Mouse (Mus musculus) heart, postnatal 14 days (tissue): ENCODE measurements around the gene Herc4. TPM values are rescaled to one million over a fixed set of nuclear protein-coding genes. Genes with fewer than 3 reads are reported as not detected.
A peak's percentile ranks its signal among the peaks of the same experiment; 100 is the strongest.

Source experiments
- DNase-seq, 2 experiments: peaks; one replicate each; pipeline ENCODE4 v3.0.0; 2021 to 2022
- intact Hi-C: fragments of 180-260 bp; cut with DNase I; formaldehyde crosslinking; loops from one replicate; pipeline ENCODE4 v1.15.1; 2025
- total RNA-seq, 2 experiments: library from RNA; stranded (reverse); gene quantifications; 2 replicates each; pipeline ENCODE4 v1.2.3; 2021

Gene Herc4
- total RNA-seq, 2 experiments from 2014 or later = 36.9 to 38.8 TPM

GRCm38 (mm10) chr10:63244746-63245145 is 1.1 kb downstream of the Herc4 start:
- intact Hi-C loops = loop anchor here (5.0 kb wide), 1 partner anchor 222 kb away; the partner anchor contains the start of genes Hnrnph3 and Pbld2
- DNase-seq = peak in 1 of 2 experiments; percentile 30

- intact Hi-C loops = no loop called here
These were observed 2.2 kb downstream of the Herc4 start for GRCm38 (mm10) chr10:63245846-63246245.

GRCm38 (mm10) chr10:63247457-63247856 is 3.8 kb downstream of the Herc4 start:
- no peak for DNase-seq
- intact Hi-C loops = no loop called here

More at GRCm38 (mm10) chr10:63245846-63246245, 2.2 kb downstream of the Herc4 start:
- DNase-seq = no peak

- intact Hi-C loops = no loop called here
These were observed 4.8 kb downstream of the Herc4 start for GRCm38 (mm10) chr10:63248421-63248820.

GRCm38 (mm10) chr10:63258696-63259095 is 15.1 kb downstream of the Herc4 start:
- no peak for DNase-seq
- intact Hi-C loops = no loop called here

More at GRCm38 (mm10) chr10:63248421-63248820, 4.8 kb downstream of the Herc4 start:
- DNase-seq = no peak

GRCm38 (mm10) chr10:63259340-63259739 is 15.7 kb downstream of the Herc4 start:
- intact Hi-C loops = no loop called here
- DNase-seq = no peak

- intact Hi-C loops = no loop called here
- no peak for DNase-seq
These were observed 24.3 kb downstream of the Herc4 start for GRCm38 (mm10) chr10:63267941-63268340.

- intact Hi-C loops = loop anchor here (10.0 kb wide), 1 partner anchor 118 kb away; no protein-coding TSS in a partner anchor
- DNase-seq = no peak
These were observed 28.8 kb downstream of the Herc4 start for GRCm38 (mm10) chr10:63272401-63272800.

- intact Hi-C loops = loop anchor here (10.0 kb wide), 1 partner anchor 118 kb away; no protein-coding TSS in a partner anchor
These were observed 29.3 kb downstream of the Herc4 start for GRCm38 (mm10) chr10:63272868-63273267.

GRCm38 (mm10) chr10:63277010-63277409 is 33.4 kb downstream of the Herc4 start:
- DNase-seq = no peak
- intact Hi-C loops = loop anchor here (10.0 kb wide), 1 partner anchor 122 kb away; no protein-coding TSS in a partner anchor

More at GRCm38 (mm10) chr10:63272868-63273267, 29.3 kb downstream of the Herc4 start:
- DNase-seq = no peak

GRCm38 (mm10) chr10:63279851-63280250 is 36.2 kb downstream of the Herc4 start:
- intact Hi-C loops = loop anchor here (10.0 kb wide), 1 partner anchor 125 kb away; no protein-coding TSS in a partner anchor
- no peak for DNase-seq

GRCm38 (mm10) chr10:63282417-63282816 is 38.8 kb downstream of the Herc4 start:
- no peak for DNase-seq
- intact Hi-C loops = no loop called here

- intact Hi-C loops = no loop called here
- DNase-seq = no peak
These were observed 39.2 kb downstream of the Herc4 start for GRCm38 (mm10) chr10:63282846-63283245.

GRCm38 (mm10) chr10:63302356-63302755 is 58.7 kb downstream of the Herc4 start:
- intact Hi-C loops = no loop called here

GRCm38 (mm10) chr10:63308582-63309366 is 65.2 kb downstream of the Herc4 start:
- intact Hi-C loops = loop anchor here (2.0 kb wide), 2 partner anchors 68 to 156 kb away; no protein-coding TSS in a partner anchor
- DNase-seq = peak; percentile 85 to 89

More at GRCm38 (mm10) chr10:63302356-63302755, 58.7 kb downstream of the Herc4 start:
- no peak for DNase-seq

- DNase-seq = no peak
- intact Hi-C loops = no loop called here
These were observed 70.1 kb downstream of the Herc4 start for GRCm38 (mm10) chr10:63313726-63314125.

- intact Hi-C loops = no loop called here
These were observed 83.5 kb downstream of the Herc4 start for GRCm38 (mm10) chr10:63327091-63327490.

GRCm38 (mm10) chr10:63336901-63337300 is 93.3 kb downstream of the Herc4 start:
- intact Hi-C loops = loop anchor here (5.0 kb wide), 1 partner anchor 40 kb away; no protein-coding TSS in a partner anchor
- no peak for DNase-seq

More at GRCm38 (mm10) chr10:63327091-63327490, 83.5 kb downstream of the Herc4 start:
- no peak for DNase-seq

GRCm38 (mm10) chr10:63337326-63337725 is 93.7 kb downstream of the Herc4 start:
- intact Hi-C loops = loop anchor here (5.0 kb wide), 1 partner anchor 40 kb away; no protein-coding TSS in a partner anchor
- no peak for DNase-seq

- peak; percentile 71 to 76 for DNase-seq
- intact Hi-C loops = loop anchor here (5.0 kb wide), 1 partner anchor 39 kb away; no protein-coding TSS in a partner anchor
These were observed 94.6 kb downstream of the Herc4 start for GRCm38 (mm10) chr10:63337951-63338836.
